Mouse (Mus musculus): ENCODE results near the gene Ddi2. TPM values are rescaled to one million over a fixed set of nuclear protein-coding genes. Genes with fewer than 3 reads are reported as not detected.
"Not testable (repeated sequence)": the region's sequence is repeated elsewhere in the genome, so short reads cannot be mapped to it uniquely, and the experiment has no call there.

Gene Ddi2
- 31.1 and 32.2 TPM in 2 replicates for polyA plus RNA-seq (2016; fragmentation: Nextera tagmentation; extraction: Ambion mirVana)

- Histone ChIP-seq H3K4me2 (peak within 1 kb of the TSS; percentile 82), H3K9me3 (no peaks in the 10 kb centered on the region), H3K4me3 (replicated peaks) (peak within 1 kb of the TSS; percentile 87), H3K4me1 (replicated peaks) (peaks cover 22% of the 10 kb centered on the region), H3K36me3 (peaks cover 11% of the 10 kb centered on the region), H3K27ac (peak within 1 kb of the TSS; percentile 90), H3K9ac (replicated peaks) (peak within 1 kb of the TSS; percentile 95), H3K27me3 (no peaks in the 10 kb centered on the region; the same call in 1 of the 2 replicates)
- ATAC-seq (ENCODE audit: insufficient number of reproducible peaks, insufficient read depth, low FRiP score, low TSS enrichment, low read depth), result peak; percentile 78
- under 1% methylated on average over 103 of the region's 105 CpGs for WGBS
Measured at GRCm38 (mm10) chr4:141722731-141723672, at the start of gene Ddi2. TSS of gene Ddi2 (minus strand) at chr4:141723419.

- not testable (repeated sequence) for H3K27ac ChIP-seq; H3K4me2 ChIP-seq; H3K4me1 ChIP-seq (replicated peaks); H3K9ac ChIP-seq (replicated peaks); H3K4me3 ChIP-seq (replicated peaks); ATAC-seq (ENCODE audit: insufficient number of reproducible peaks, insufficient read depth, low FRiP score, low TSS enrichment, low read depth); H3K9me3 ChIP-seq; H3K27me3 ChIP-seq
- peaks cover 100% of the 10 kb centered on the region for H3K36me3 ChIP-seq
- WGBS, result 84% methylated on average over 4 of the region's 4 CpGs
Measured at GRCm38 (mm10) chr4:141773019-141773418, 49.8 kb upstream of the Ddi2 start.

- no peak overlapping the region for H3K4me3 ChIP-seq (replicated peaks)
- no peaks in the 10 kb centered on the region for H3K27me3 ChIP-seq
- H3K27ac ChIP-seq, result no peak overlapping the region
- H3K9ac ChIP-seq (replicated peaks), result no peak overlapping the region
- peaks cover 100% of the 10 kb centered on the region for H3K36me3 ChIP-seq
- H3K4me1 ChIP-seq (replicated peaks), result no peaks in the 10 kb centered on the region; the same call in 1 of the 2 replicates
- no peaks in the 10 kb centered on the region for H3K9me3 ChIP-seq
- no peak overlapping the region for H3K4me2 ChIP-seq
- ATAC-seq (ENCODE audit: insufficient number of reproducible peaks, insufficient read depth, low FRiP score, low TSS enrichment, low read depth), result no peak
- WGBS, result 92% methylated on average over 8 of the region's 8 CpGs
Measured at GRCm38 (mm10) chr4:141771823-141772222, 48.6 kb upstream of the Ddi2 start.

- Histone ChIP-seq H3K4me3 (replicated peaks) (no peak overlapping the region), H3K4me1 (replicated peaks) (no peaks in the 10 kb centered on the region; the same call in 1 of the 2 replicates), H3K27ac (no peak overlapping the region), H3K4me2 (no peak overlapping the region), H3K36me3 (peaks cover 96% of the 10 kb centered on the region), H3K9me3 (no peaks in the 10 kb centered on the region), H3K9ac (replicated peaks) (no peak overlapping the region), H3K27me3 (no peaks in the 10 kb centered on the region)
- 93% methylated on average over 8 of the region's 8 CpGs for WGBS
- ATAC-seq (ENCODE audit: insufficient number of reproducible peaks, insufficient read depth, low FRiP score, low TSS enrichment, low read depth), result no peak
Measured at GRCm38 (mm10) chr4:141769501-141770160, 46.4 kb upstream of the Ddi2 start.

- no peaks in the 10 kb centered on the region for H3K9me3 ChIP-seq
- peaks cover 96% of the 10 kb centered on the region for H3K36me3 ChIP-seq
- no peak overlapping the region for H3K9ac ChIP-seq (replicated peaks)
- H3K4me1 ChIP-seq (replicated peaks), result no peaks in the 10 kb centered on the region; the same call in 1 of the 2 replicates
- 75% methylated on average over 19 of the region's 19 CpGs for WGBS
- H3K27ac ChIP-seq, result peak overlapping the region; percentile 72
- no peaks in the 10 kb centered on the region for H3K27me3 ChIP-seq
- no peak overlapping the region for H3K4me3 ChIP-seq (replicated peaks)
- ATAC-seq (ENCODE audit: insufficient number of reproducible peaks, insufficient read depth, low FRiP score, low TSS enrichment, low read depth), result no peak
- H3K4me2 ChIP-seq, result no peak overlapping the region
Measured at GRCm38 (mm10) chr4:141767353-141768036, 44.3 kb upstream of the Ddi2 start.

- Histone ChIP-seq H3K9ac (replicated peaks) (no peak overlapping the region), H3K27me3 (no peaks in the 10 kb centered on the region), H3K4me1 (replicated peaks) (no peaks in the 10 kb centered on the region; the same call in 1 of the 2 replicates), H3K36me3 (peaks cover 96% of the 10 kb centered on the region), H3K9me3 (no peaks in the 10 kb centered on the region), H3K4me2 (no peak overlapping the region), H3K4me3 (replicated peaks) (no peak overlapping the region), H3K27ac (peak overlapping the region; percentile 72)
- ATAC-seq (ENCODE audit: insufficient number of reproducible peaks, insufficient read depth, low FRiP score, low TSS enrichment, low read depth), result no peak
- WGBS, result 77% methylated on average over 19 of the region's 19 CpGs
Measured at GRCm38 (mm10) chr4:141766668-141767352, 43.6 kb upstream of the Ddi2 start.

GRCm38 (mm10) chr4:141766316-141766667 lies 43.1 kb upstream of the Ddi2 start:
- no peak for ATAC-seq (ENCODE audit: insufficient number of reproducible peaks, insufficient read depth, low FRiP score, low TSS enrichment, low read depth)

GRCm38 (mm10) chr4:141765008-141765407 lies 41.8 kb upstream of the Ddi2 start:
- Histone ChIP-seq H3K4me1 (replicated peaks) (no peaks in the 10 kb centered on the region; the same call in 1 of the 2 replicates), H3K9ac (replicated peaks) (no peak overlapping the region), H3K27me3 (no peaks in the 10 kb centered on the region), H3K27ac (no peak overlapping the region), H3K9me3 (no peaks in the 10 kb centered on the region), H3K4me3 (replicated peaks) (no peak overlapping the region), H3K36me3 (peaks cover 89% of the 10 kb centered on the region), H3K4me2 (no peak overlapping the region)
- ATAC-seq (ENCODE audit: insufficient number of reproducible peaks, insufficient read depth, low FRiP score, low TSS enrichment, low read depth), result no peak
- WGBS, result 95% methylated on average over 3 of the region's 3 CpGs

More at GRCm38 (mm10) chr4:141766316-141766667, 43.1 kb upstream of the Ddi2 start:
- 89% methylated on average over 8 of the region's 8 CpGs for WGBS
- Histone ChIP-seq H3K4me3 (replicated peaks) (no peak overlapping the region), H3K4me1 (replicated peaks) (no peaks in the 10 kb centered on the region; the same call in 1 of the 2 replicates), H3K27me3 (no peaks in the 10 kb centered on the region), H3K4me2 (no peak overlapping the region), H3K27ac (peak overlapping the region; percentile 72; the same call in 1 of the 2 replicates), H3K9ac (replicated peaks) (no peak overlapping the region), H3K9me3 (no peaks in the 10 kb centered on the region), H3K36me3 (peaks cover 95% of the 10 kb centered on the region)

- no peaks in the 10 kb centered on the region; the same call in 1 of the 2 replicates for H3K4me1 ChIP-seq (replicated peaks)
- no peak for ATAC-seq (ENCODE audit: insufficient number of reproducible peaks, insufficient read depth, low FRiP score, low TSS enrichment, low read depth)
- H3K9ac ChIP-seq (replicated peaks), result no peak overlapping the region
- 94% methylated on average over 12 of the region's 12 CpGs for WGBS
- H3K4me3 ChIP-seq (replicated peaks), result no peak overlapping the region
- no peaks in the 10 kb centered on the region for H3K9me3 ChIP-seq
- H3K36me3 ChIP-seq, result peaks cover 74% of the 10 kb centered on the region
- no peak overlapping the region for H3K4me2 ChIP-seq
- H3K27ac ChIP-seq, result no peak overlapping the region
- no peaks in the 10 kb centered on the region for H3K27me3 ChIP-seq
Measured at GRCm38 (mm10) chr4:141763476-141763875, 40.3 kb upstream of the Ddi2 start.

GRCm38 (mm10) chr4:141762102-141762598 lies 38.9 kb upstream of the Ddi2 start:
- H3K4me1 ChIP-seq (replicated peaks), result no peaks in the 10 kb centered on the region; the same call in 1 of the 2 replicates
- no peak overlapping the region for H3K4me3 ChIP-seq (replicated peaks)
- no peak overlapping the region for H3K4me2 ChIP-seq
- WGBS, result 92% methylated on average over 13 of the region's 13 CpGs
- ATAC-seq (ENCODE audit: insufficient number of reproducible peaks, insufficient read depth, low FRiP score, low TSS enrichment, low read depth), result no peak
- no peak overlapping the region for H3K9ac ChIP-seq (replicated peaks)
- H3K27me3 ChIP-seq, result no peaks in the 10 kb centered on the region
- peaks cover 60% of the 10 kb centered on the region for H3K36me3 ChIP-seq
- H3K9me3 ChIP-seq, result no peaks in the 10 kb centered on the region
- no peak overlapping the region for H3K27ac ChIP-seq
